Comparison of ENCODE assay signal across 8 mouse cellular contexts in genomic region chr4:150029885-150030284, GRCm38 (mm10). TPM values are rescaled to one million over a fixed set of nuclear protein-coding genes. Genes with fewer than 3 reads are reported as not detected.
DNase-seq lines count a peak whose midpoint lies in the region; ATAC-seq and TF ChIP-seq lines count a peak whose summit lies in the region.

No protein-coding gene starts in this region.

- H3K9me3 ChIP-seq in megakaryocyte, embryonic 14.5 days = no peaks in the 10 kb centered on the region
- H3K9me3 ChIP-seq in intestine, embryonic 14.5 days (ENCODE audit: control insufficient read depth, low read length) = no peaks in the 10 kb centered on the region
- H3K9me3 ChIP-seq in neural tube, embryonic 12.5 days = no peaks in the 10 kb centered on the region

- H3K36me3 ChIP-seq in megakaryocyte, embryonic 14.5 days (replicated peaks; ENCODE audit: low read length) = no peaks in the 10 kb centered on the region
- no peaks in the 10 kb centered on the region for H3K36me3 ChIP-seq in intestine, embryonic 14.5 days (ENCODE audit: control insufficient read depth, insufficient read depth, low read length)
- H3K36me3 ChIP-seq in neural tube, embryonic 12.5 days = no peaks in the 10 kb centered on the region

- WGBS in cerebellum, adult 2 months = 5% methylated on average over 11 of the region's 11 CpGs
- 4% methylated on average over 11 of the region's 11 CpGs for WGBS in intestine, embryonic 14.5 days
- WGBS in neural tube, embryonic 12.5 days = 3% methylated on average over 11 of the region's 11 CpGs

- peak overlapping the region; percentile 13; the same call in 1 of the 2 replicates for H3K27ac ChIP-seq in cerebellum, adult 2 months (ENCODE audit: insufficient read depth, low read length)
- no peak overlapping the region for H3K27ac ChIP-seq in intestine, embryonic 14.5 days (ENCODE audit: low read depth)
- no peak overlapping the region for H3K27ac ChIP-seq in neural tube, embryonic 12.5 days

- no peak overlapping the region for H3K9ac ChIP-seq in intestine, embryonic 14.5 days (ENCODE audit: low read length)
- H3K9ac ChIP-seq in neural tube, embryonic 12.5 days = no peak overlapping the region

- no peak for TF ChIP-seq POLR2A in cerebellum, adult 2 months (IDR thresholded peaks at IDR 0.05; ENCODE audit: borderline replicate concordance, insufficient read depth, low read length)

- no peaks in the 10 kb centered on the region for H3K27me3 ChIP-seq in cerebellum, adult 2 months (ENCODE audit: control insufficient read depth, insufficient read depth, low read length)
- H3K27me3 ChIP-seq in megakaryocyte, embryonic 14.5 days (replicated peaks) = peaks cover 98% of the 10 kb centered on the region
- H3K27me3 ChIP-seq in intestine, embryonic 14.5 days (replicated peaks; ENCODE audit: control insufficient read depth, insufficient read depth, low read length) = peaks cover 63% of the 10 kb centered on the region
- peaks cover 83% of the 10 kb centered on the region for H3K27me3 ChIP-seq in neural tube, embryonic 12.5 days (replicated peaks)

- peak overlapping the region; percentile 83 for H3K4me3 ChIP-seq in cerebellum, adult 2 months (replicated peaks; ENCODE audit: insufficient read depth, low read depth, low read length)
- peak overlapping the region; percentile 92 for H3K4me3 ChIP-seq in megakaryocyte, embryonic 14.5 days (replicated peaks)
- peak overlapping the region; percentile 35 for H3K4me3 ChIP-seq in intestine, embryonic 14.5 days (ENCODE audit: low read depth, low read length)
- H3K4me3 ChIP-seq in neural tube, embryonic 12.5 days = no peak overlapping the region

- peak; percentile 30 to 47 for DNase-seq in cerebellum, adult 2 months
- no peak for DNase-seq in cerebellum, postnatal 10 days
- no peak for DNase-seq in intestine, embryonic 14.5 days (ENCODE audit: low spot score)
- DNase-seq in spleen, postnatal 14 days (ENCODE audit: low spot score in 2 of 2) = no peak
- no peak for DNase-seq in layer of hippocampus, adult 9-10 months (ENCODE audit: low spot score)

- H3K4me1 ChIP-seq in cerebellum, adult 2 months (ENCODE audit: control insufficient read depth, insufficient read depth, low read length) = peaks cover 14% of the 10 kb centered on the region
- H3K4me1 ChIP-seq in megakaryocyte, embryonic 14.5 days = peaks cover 33% of the 10 kb centered on the region
- H3K4me1 ChIP-seq in intestine, embryonic 14.5 days (replicated peaks; ENCODE audit: control insufficient read depth, insufficient read depth, low read length) = peaks cover 3% of the 10 kb centered on the region; the same call in 1 of the 2 replicates
- peaks cover 28% of the 10 kb centered on the region for H3K4me1 ChIP-seq in neural tube, embryonic 12.5 days

- no peak for TF ChIP-seq CTCF in cerebellum, adult 2 months (IDR thresholded peaks at IDR 0.05; ENCODE audit: borderline replicate concordance, insufficient read depth, low read depth, low read length)

- no peak for ATAC-seq in megakaryocyte, adult 5-6 weeks (ENCODE audit: poor library complexity, severe bottlenecking)
- no peak for ATAC-seq in intestine, embryonic 14.5 days (replicated peaks; ENCODE audit: low FRiP score, low TSS enrichment, low read depth)
- ATAC-seq in neural tube, embryonic 12.5 days (ENCODE audit: low FRiP score, low read depth) = no peak

- peak overlapping the region; percentile 66 for H3K4me2 ChIP-seq in intestine, embryonic 14.5 days (ENCODE audit: low read length)
- H3K4me2 ChIP-seq in neural tube, embryonic 12.5 days (replicated peaks) = peak overlapping the region; percentile 71

RNA-seq across cellular contexts. Expression of gene H6pd, which starts 21.1 kb away (rescaled TPM):
- polyA plus RNA-seq in cerebellum, adult 2 months (2012; rRNA removed) = 11.6 and 14.1 TPM in 2 replicates
- polyA plus RNA-seq in megakaryocyte, embryonic 14.5 days (2012; ENCODE audit: insufficient read depth, low replicate concordance) = 4.4 and 6.8 TPM in 2 replicates
- 14.4 and 16.1 TPM in 2 replicates for total RNA-seq in megakaryocyte, adult 5-6 weeks (2015)
- total RNA-seq in megakaryocyte, adult 5-6 weeks (2017) = 26.1 and 32.7 TPM in 2 replicates
- 11.9 and 14.0 TPM in 2 replicates for polyA plus RNA-seq in intestine, embryonic 14.5 days (2014; fragmentation: Nextera tagmentation; extraction: Ambion mirVana)
- 3.3 and 4.0 TPM in 2 replicates for polyA plus RNA-seq in neural tube, embryonic 12.5 days (2016; fragmentation: Nextera tagmentation; extraction: Ambion mirVana)

RNA-seq across cellular contexts. Expression of gene Gpr157, which starts 57.3 kb away (rescaled TPM):
- 2.9 and 3.1 TPM in 2 replicates for polyA plus RNA-seq in cerebellum, adult 2 months (2012; rRNA removed)
- polyA plus RNA-seq in megakaryocyte, embryonic 14.5 days (2012; ENCODE audit: insufficient read depth, low replicate concordance) = 1.1 and 1.9 TPM in 2 replicates
- 1.0 and 1.9 TPM in 2 replicates for total RNA-seq in megakaryocyte, adult 5-6 weeks (2015)
- 1.6 and 2.6 TPM in 2 replicates for total RNA-seq in megakaryocyte, adult 5-6 weeks (2017)
- 0.42 and 0.44 TPM in 2 replicates for polyA plus RNA-seq in intestine, embryonic 14.5 days (2014; fragmentation: Nextera tagmentation; extraction: Ambion mirVana)
- polyA plus RNA-seq in neural tube, embryonic 12.5 days (2016; fragmentation: Nextera tagmentation; extraction: Ambion mirVana) = 0.65 and 1.0 TPM in 2 replicates

Comparison
In these comparisons a context has a peak if more than half of its experiments do, and no peak if none do; other contexts are left out.
1. DNase-seq: peak in cerebellum, adult 2 months (2 of 2); none in cerebellum, postnatal 10 days (0 of 2), intestine, embryonic 14.5 days (single experiment), spleen, postnatal 14 days (0 of 2) and layer of hippocampus, adult 9-10 months (single experiment).